Mouse (Mus musculus) C2C12 (cell line): ENCODE results near the gene Bloc1s3.

Experiments used
- CEBPB ChIP-seq: IDR thresholded peaks from one replicate; pipeline ENCODE4 v1.6.1; 2011; ENCODE audit warnings: low read depth, mild to moderate bottlenecking, control low read depth, moderate library complexity
- CTCF ChIP-seq: IDR thresholded peaks from one replicate; pipeline ENCODE4 v1.5.1; 2011; ENCODE audit not compliant: control insufficient read depth, insufficient read depth, insufficient read length
- MAX ChIP-seq: IDR thresholded peaks from one replicate; pipeline ENCODE4 v1.6.1; 2011; ENCODE audit warnings: mild to moderate bottlenecking, control low read depth
- MYOG ChIP-seq: IDR thresholded peaks from one replicate; pipeline ENCODE4 v1.6.1; 2011; ENCODE audit not compliant: control insufficient read depth, insufficient read length; ENCODE audit errors: extremely low read depth

DNA sequence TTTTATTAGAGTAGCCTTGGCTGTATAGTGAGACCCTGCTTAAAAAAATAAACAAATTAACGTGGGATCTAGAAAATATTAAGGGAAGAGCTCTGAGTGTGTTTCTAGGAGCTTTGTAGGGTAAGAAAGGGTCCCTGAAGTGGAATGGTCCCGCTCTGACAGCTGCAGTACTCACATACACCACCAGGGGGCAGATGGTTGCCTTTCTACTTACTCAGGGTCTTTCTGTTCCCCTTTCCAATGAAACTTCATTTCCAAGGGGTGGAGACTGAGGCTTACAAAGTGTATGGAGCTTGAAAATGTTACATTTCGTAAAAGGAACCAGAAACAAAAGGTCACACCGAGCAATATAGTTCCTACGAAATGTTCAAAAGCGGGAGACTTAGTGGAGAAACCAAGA is 46.7 kb downstream of the Bloc1s3 start:
- TF ChIP-seq MAX (no peak), CTCF (peak; percentile 19), MYOG (no peak), CEBPB (no peak)
